Mouse (Mus musculus) layer of hippocampus, postnatal 25 days (tissue): ENCODE data around the gene Rrp8. TPM values are rescaled to one million over a fixed set of nuclear protein-coding genes. Genes with fewer than 3 reads are reported as not detected.

Experiments used
- DNase-seq, 2 experiments: peaks; one replicate each; pipeline ENCODE4 v3.0.0; 2022; ENCODE audit warnings: mixed read lengths in 2 of 2, low spot score in 1 of 2; ENCODE audit errors: extremely low spot score in 1 of 2
- total RNA-seq, 2 experiments: library from RNA; stranded (reverse); gene quantifications; 2 replicates each; pipeline ENCODE4 v1.2.3; 2021

Gene Rrp8
- total RNA-seq, 2 experiments from 2014 or later = 9.2 to 10.7 TPM

DNA sequence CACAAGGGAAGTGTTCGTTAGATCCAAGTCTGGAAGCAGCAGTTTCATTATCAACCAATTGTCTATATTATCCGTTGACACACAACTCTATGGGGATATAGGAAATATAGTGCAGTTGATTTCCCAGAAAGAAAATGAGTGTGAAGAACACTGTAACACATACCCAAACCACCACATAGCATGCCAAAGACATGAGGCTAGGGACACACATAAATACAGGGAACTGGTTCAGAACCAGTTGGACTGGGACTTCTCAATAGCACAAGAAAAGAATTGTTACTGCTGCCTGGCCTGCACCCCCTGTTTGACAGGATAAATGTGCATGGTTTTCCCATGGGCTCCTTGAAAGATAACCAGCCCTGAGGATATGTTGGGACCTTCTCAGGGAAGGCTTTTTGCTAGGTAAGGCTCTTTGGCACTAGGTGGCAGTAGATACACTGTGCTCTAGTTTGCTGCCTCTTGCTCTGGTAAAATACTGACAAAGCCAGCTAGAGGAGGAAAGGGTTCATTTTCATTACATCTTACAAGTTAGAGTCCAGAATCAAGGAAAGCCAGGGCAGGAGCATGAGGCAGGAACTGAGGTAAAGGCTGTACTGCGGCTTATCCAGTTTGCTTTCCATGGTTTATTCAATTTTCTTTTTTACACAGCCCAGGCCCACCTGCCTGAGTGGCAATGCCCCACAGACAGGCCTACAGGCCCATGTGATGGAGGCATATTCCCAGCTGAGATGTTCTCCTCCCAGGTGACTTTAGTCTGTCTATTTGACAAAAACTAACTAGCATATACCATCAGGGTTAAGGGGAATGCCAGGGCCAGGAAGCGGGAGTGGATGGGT is 10.8 kb downstream of the Rrp8 start:
- no peak for DNase-seq

DNA sequence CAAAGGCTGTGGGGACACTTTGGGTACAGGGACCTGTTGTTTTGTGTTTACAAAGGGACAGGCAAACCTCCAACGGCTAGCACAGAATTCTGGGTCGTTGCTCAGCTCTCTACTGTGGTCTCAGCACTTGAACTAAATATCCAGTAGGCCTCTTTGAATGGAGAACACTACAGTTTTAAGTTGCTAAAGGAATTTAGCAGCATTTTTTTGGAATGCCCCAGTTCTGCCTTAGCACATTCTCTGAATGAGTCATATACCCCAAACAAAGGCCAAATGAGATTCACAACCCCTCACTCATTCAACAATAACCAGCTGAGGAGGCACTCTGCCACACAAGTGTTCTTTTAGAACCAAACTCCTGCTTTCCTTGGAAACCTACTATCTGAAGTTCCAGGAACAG is 15.3 kb downstream of the Rrp8 start:
- no peak for DNase-seq

DNA sequence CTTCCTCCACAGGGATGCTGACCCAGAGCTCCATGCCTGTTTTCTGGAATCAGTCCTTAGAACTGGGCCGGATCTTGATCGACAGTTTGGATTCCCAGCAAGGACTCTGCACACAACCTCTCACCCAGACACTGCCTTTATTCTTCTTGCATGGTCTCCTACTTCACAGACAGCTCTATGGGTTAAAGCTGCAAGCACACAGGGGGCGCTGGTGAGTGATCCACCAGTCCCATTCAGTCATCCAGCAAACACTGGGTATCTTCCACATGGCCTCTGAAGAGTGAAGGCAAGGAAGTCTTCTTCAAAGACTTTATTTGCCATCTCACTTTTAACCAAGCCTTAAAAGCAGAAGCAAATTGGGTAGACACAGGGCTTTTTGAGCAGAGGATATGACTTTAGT is 21.8 kb downstream of the Rrp8 start:
- DNase-seq = no peak

DNA sequence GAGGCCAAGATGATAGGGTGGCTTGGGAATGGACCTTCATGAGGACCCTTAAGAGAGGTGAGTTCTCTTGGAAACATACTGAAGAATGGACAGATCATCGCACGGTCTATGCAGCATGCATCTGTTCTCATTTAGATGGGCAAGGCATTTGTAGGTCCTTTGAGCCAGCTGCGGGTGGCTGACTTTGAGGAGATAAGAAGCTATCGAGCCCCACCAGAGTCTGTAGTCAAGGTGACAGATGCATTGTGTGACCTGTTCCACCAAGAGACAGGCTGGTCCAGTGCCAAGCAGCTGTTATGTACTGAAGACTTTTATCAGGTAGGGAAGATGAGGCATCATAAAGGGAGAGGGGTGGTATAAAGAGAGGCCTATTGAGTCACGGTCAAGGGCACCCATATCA is 28.5 kb downstream of the Rrp8 start:
- DNase-seq = no peak

DNA sequence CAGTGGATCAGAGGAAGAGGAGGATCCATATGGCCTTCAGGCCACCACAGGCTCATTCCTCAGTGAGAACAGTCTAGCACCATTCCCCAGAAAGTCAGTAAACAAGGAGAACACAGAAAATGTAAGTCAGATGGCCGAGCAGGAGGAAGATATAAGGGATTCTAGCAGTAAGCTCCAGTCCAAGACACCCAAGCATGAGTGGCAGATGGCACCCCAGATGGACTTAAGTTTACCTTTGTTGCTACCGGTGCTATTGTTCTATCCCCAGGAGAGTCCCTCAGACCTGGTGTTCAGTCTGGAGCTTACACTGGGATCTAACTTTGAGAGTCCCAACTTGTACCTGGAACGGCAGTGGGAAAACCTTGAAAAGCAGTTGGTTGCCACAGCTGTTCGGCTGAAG is 33.4 kb downstream of the Rrp8 start:
- DNase-seq = no peak

DNA sequence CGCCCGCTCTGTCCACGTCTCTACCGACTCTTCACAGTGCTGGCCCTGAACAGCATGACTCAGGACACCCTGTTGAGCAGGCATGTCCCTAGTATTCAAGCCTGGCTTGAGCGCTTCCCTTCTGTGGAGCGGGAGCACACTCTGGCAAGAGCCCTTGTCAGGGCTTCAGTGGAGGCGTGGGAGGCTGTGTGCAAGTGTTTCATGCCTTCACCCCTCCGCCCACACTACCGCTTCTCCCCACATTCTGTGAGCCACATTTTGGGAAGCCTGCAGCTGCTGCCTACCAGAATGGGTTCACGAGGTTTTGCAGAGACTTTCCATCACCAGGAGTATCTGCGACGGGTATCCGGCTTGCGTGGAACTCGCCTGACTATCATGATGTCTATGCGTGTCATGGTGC is 34.0 kb downstream of the Rrp8 start:
- no peak for DNase-seq

DNA sequence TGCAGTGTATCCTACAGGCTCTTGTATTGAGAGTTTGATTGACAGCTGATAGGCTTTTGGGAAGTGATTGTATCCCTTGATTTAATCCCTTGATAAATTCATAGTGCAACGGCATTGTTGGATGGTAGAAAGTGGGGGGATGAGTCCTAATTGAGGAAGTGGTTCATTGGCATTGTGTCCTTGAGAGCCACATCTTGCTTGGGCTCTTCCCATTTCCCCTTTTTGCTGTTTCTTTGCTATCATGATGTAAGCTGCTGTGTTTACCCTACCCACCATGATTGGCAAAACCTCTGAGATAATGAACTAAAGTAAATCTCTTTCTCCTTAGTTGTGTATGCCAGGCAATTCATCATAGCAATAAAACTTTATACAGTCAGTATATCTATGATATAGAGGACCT is 46.3 kb downstream of the Rrp8 start:
- DNase-seq = no peak

DNA sequence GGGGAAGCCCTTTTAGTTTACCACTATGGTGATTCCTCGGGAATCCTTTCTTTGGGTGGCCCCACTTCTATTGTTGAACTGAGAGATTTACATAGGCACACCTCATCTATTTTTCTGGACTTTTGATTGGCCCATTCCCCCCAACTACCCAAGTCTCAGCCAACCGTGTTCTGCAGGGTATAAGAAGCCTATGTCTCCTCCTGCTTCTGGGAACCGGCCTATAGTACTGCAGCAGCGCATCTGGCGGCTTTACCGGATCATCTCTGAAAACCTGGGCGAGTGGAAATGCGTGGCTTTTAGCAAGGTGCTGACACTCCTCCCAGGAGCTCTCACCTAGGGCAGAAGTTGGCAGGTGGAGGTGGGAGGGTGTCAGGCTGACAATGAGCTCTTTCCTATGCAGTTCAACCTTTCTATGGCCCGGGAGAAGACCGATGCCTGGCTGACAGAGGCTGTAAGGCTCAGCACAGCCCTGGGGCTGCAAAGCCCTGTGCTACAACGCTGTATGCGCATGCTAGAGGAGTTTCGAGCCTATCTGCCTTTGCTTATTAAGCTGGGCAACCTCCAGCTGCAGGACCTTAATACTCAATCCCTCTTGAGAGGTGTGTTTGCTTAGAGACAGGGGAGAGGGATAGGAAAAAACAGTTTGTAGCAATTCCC is 51.5 kb downstream of the Rrp8 start:
- no peak for DNase-seq

Other genes with a start within 250 kb of the Rrp8 start
- gene Smpd1, start 183.0 kb downstream of the Rrp8 start, total RNA-seq = 10 to 100 TPM; 89.3 to 93.6 TPM
- 100 to 1,000 TPM; 371 to 404 TPM for gene Apbb1, start 155.7 kb downstream of the Rrp8 start, total RNA-seq
- not detected for gene Hpx, start 137.2 kb downstream of the Rrp8 start, total RNA-seq
- gene Trim3, start 103.8 kb downstream of the Rrp8 start, total RNA-seq = 100 to 1,000 TPM; 124 to 145 TPM
- 10 to 100 TPM; 71.3 to 86.2 TPM for gene Timm10b, start 97.3 kb downstream of the Rrp8 start, total RNA-seq
- gene Arfip2, start 97.0 kb downstream of the Rrp8 start, total RNA-seq = 100 to 1,000 TPM in 1 of 2 experiments, 10 to 100 TPM in 1; 94.0 to 102 TPM
- gene Gm45799, start 96.8 kb downstream of the Rrp8 start, total RNA-seq = 1 to 10 TPM; 8.8 to 9.6 TPM
- 1 to 10 TPM; 4.6 to 5.4 TPM for gene Dnhd1, start 86.6 kb downstream of the Rrp8 start, total RNA-seq
- gene Ilk, start 793 bp downstream of the Rrp8 start, total RNA-seq = 10 to 100 TPM; 79.7 to 88.1 TPM
- gene Taf10, start 7.0 kb upstream of the Rrp8 start, total RNA-seq = 100 to 1,000 TPM; 122 to 128 TPM
- gene Tpp1, start 14.8 kb upstream of the Rrp8 start, total RNA-seq = 10 to 100 TPM; 61.4 to 61.8 TPM
- gene Dchs1, start 50.3 kb upstream of the Rrp8 start, total RNA-seq = 10 to 100 TPM; 15.9 to 18.3 TPM
- 100 to 1,000 TPM in 1 of 2 experiments, 10 to 100 TPM in 1; 95.6 to 113 TPM for gene Mrpl17, start 73.7 kb upstream of the Rrp8 start, total RNA-seq
- gene Gm4070, start 216.6 kb upstream of the Rrp8 start, total RNA-seq = 1 to 10 TPM; 1.1 to 1.5 TPM